Mouse (Mus musculus): ENCODE measurements around the gene Tlk2. TPM values are rescaled to one million over a fixed set of nuclear protein-coding genes. Genes with fewer than 3 reads are reported as not detected.

Gene Tlk2
- polyA plus RNA-seq, 1 experiment, result 5.3 TPM

GRCm38 (mm10) chr11:105144508-105145210 is 33.9 kb upstream of the Tlk2 start:
- no peak overlapping the region for H3K27ac ChIP-seq (ENCODE audit: insufficient read depth, low read depth, low read length)
- no peaks in the 10 kb centered on the region for H3K27me3 ChIP-seq (ENCODE audit: control insufficient read depth, insufficient read depth, low read length)
- no peak overlapping the region for H3K4me3 ChIP-seq (ENCODE audit: low read depth, low read length)
- 65% methylated on average over 11 of the region's 11 CpGs for WGBS
- H3K36me3 ChIP-seq (ENCODE audit: control insufficient read depth, insufficient read depth, low read length), result peaks cover 9% of the 10 kb centered on the region
- TF ChIP-seq CTCF (IDR thresholded peaks at IDR 0.05; ENCODE audit: extremely low read depth, insufficient read length, insufficient replicate concordance, low read depth, low read length) (no peak), POLR2A (IDR thresholded peaks at IDR 0.05; ENCODE audit: low read depth, low read length) (no peak)
- H3K4me1 ChIP-seq (ENCODE audit: control insufficient read depth, insufficient read depth, insufficient read length, low read length), result no peaks in the 10 kb centered on the region

GRCm38 (mm10) chr11:105145211-105145610 is 33.4 kb upstream of the Tlk2 start:
- Histone ChIP-seq H3K27ac (ENCODE audit: insufficient read depth, low read depth, low read length) (no peak overlapping the region), H3K27me3 (ENCODE audit: control insufficient read depth, insufficient read depth, low read length) (no peaks in the 10 kb centered on the region), H3K4me3 (ENCODE audit: low read depth, low read length) (no peak overlapping the region), H3K4me1 (ENCODE audit: control insufficient read depth, insufficient read depth, insufficient read length, low read length) (no peaks in the 10 kb centered on the region), H3K36me3 (ENCODE audit: control insufficient read depth, insufficient read depth, low read length) (peaks cover 3% of the 10 kb centered on the region; the same call in 1 of the 2 replicates)
- TF ChIP-seq POLR2A (IDR thresholded peaks at IDR 0.05; ENCODE audit: low read depth, low read length), result no peak
- no peak for TF ChIP-seq CTCF (IDR thresholded peaks at IDR 0.05; ENCODE audit: extremely low read depth, insufficient read length, insufficient replicate concordance, low read depth, low read length)
- WGBS, result 69% methylated on average over 10 of the region's 10 CpGs

DNA sequence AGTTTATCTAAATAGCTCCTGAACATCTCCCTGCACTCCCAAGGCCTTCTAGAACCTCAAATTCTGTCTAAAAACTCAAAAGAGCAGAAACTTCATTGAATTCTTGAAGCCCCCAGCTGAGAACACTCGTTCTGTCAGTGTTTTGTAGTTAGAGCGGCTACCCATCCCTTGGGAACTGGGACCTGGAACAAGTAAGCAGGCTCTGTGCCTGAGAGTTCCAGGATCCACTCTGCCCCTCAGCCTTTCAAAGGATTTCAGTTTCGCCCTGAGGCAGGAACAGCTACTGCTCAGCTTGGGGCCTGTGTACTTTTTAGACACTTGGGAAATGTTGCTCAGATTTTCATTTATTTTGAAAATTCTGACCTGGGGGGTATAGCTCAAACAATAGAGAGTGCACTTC is 32.0 kb upstream of the Tlk2 start, which contains the start of gene Gm10842:
Gene Gm10842 (plus strand): TSS at position 301 of the 400 bp plus-strand sequence.
- WGBS, result 87% methylated on average over 3 of the region's 3 CpGs

DNA sequence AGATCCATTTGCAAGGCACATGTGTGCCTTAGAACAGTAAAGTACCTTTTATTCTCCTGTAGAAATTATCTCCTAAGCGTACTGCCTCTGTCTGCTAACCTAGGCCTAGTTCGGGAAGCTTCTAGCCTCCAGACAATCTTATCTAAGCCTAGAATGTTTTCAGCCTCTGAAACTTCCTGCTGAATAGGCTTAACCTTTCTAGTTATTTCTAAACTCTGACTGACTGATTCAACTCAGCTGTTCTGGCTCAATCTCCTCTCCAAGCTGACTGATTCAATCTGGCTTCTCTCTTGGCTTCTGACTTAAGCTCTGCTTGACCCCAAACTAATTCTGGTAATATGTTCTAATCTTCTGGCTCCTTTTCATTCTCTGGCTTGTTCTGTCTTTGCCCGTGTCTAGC is 29.3 kb upstream of the Tlk2 start:
- H3K36me3 ChIP-seq (ENCODE audit: control insufficient read depth, insufficient read depth, low read length), result no peaks in the 10 kb centered on the region
- 65% methylated on average over 3 of the region's 3 CpGs for WGBS
- no peak overlapping the region for H3K4me3 ChIP-seq (ENCODE audit: low read depth, low read length)
- no peaks in the 10 kb centered on the region for H3K4me1 ChIP-seq (ENCODE audit: control insufficient read depth, insufficient read depth, insufficient read length, low read length)
- H3K27ac ChIP-seq (ENCODE audit: insufficient read depth, low read depth, low read length), result no peak overlapping the region
- H3K27me3 ChIP-seq (ENCODE audit: control insufficient read depth, insufficient read depth, low read length), result peaks cover 5% of the 10 kb centered on the region; the same call in 1 of the 2 replicates
- no peak for TF ChIP-seq POLR2A (IDR thresholded peaks at IDR 0.05; ENCODE audit: low read depth, low read length)
- no peak for TF ChIP-seq CTCF (IDR thresholded peaks at IDR 0.05; ENCODE audit: extremely low read depth, insufficient read length, insufficient replicate concordance, low read depth, low read length)

More for the DNA sequence above, 32.0 kb upstream of the Tlk2 start, which contains the start of gene Gm10842:
- Histone ChIP-seq H3K4me3 (ENCODE audit: low read depth, low read length) (no peak within 1 kb of the TSS), H3K4me1 (ENCODE audit: control insufficient read depth, insufficient read depth, insufficient read length, low read length) (no peaks in the 10 kb centered on the region), H3K36me3 (ENCODE audit: control insufficient read depth, insufficient read depth, low read length) (no peaks in the 10 kb centered on the region), H3K27ac (ENCODE audit: insufficient read depth, low read depth, low read length) (no peak within 1 kb of the TSS), H3K27me3 (ENCODE audit: control insufficient read depth, insufficient read depth, low read length) (peaks cover 5% of the 10 kb centered on the region; the same call in 1 of the 2 replicates)
- no peak for TF ChIP-seq POLR2A (IDR thresholded peaks at IDR 0.05; ENCODE audit: low read depth, low read length)
- no peak for TF ChIP-seq CTCF (IDR thresholded peaks at IDR 0.05; ENCODE audit: extremely low read depth, insufficient read length, insufficient replicate concordance, low read depth, low read length)

DNA sequence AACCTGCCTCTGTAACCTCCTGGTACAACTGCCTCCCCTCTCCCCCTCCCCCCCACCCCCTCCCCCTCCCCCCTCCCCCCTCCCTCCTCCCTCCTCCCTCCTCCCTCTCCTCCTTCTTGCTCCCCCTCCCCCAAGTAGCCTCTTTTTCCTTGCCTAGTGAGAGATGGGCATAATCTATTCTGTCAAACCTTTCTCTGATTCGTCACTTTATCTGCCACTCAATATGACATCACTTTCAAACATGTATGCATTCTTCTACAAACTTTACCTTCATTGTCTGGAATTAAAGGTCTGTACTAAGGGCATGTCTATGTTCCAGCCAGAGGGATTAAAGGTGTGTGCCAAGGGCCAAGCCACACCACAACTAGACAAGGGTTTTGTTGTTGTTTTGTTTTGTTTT is 28.8 kb upstream of the Tlk2 start:
- TF ChIP-seq CTCF (IDR thresholded peaks at IDR 0.05; ENCODE audit: extremely low read depth, insufficient read length, insufficient replicate concordance, low read depth, low read length), result no peak
- no peak for TF ChIP-seq POLR2A (IDR thresholded peaks at IDR 0.05; ENCODE audit: low read depth, low read length)
- H3K4me1 ChIP-seq (ENCODE audit: control insufficient read depth, insufficient read depth, insufficient read length, low read length), result no peaks in the 10 kb centered on the region
- WGBS, result 77% methylated on average over 1 of the region's 1 CpGs
- H3K36me3 ChIP-seq (ENCODE audit: control insufficient read depth, insufficient read depth, low read length), result no peaks in the 10 kb centered on the region
- no peak overlapping the region for H3K27ac ChIP-seq (ENCODE audit: insufficient read depth, low read depth, low read length)
- H3K4me3 ChIP-seq (ENCODE audit: low read depth, low read length), result no peak overlapping the region
- peaks cover 5% of the 10 kb centered on the region; the same call in 1 of the 2 replicates for H3K27me3 ChIP-seq (ENCODE audit: control insufficient read depth, insufficient read depth, low read length)

- no peak overlapping the region for H3K4me3 ChIP-seq (ENCODE audit: low read depth, low read length)
- H3K27me3 ChIP-seq (ENCODE audit: control insufficient read depth, insufficient read depth, low read length), result peaks cover 5% of the 10 kb centered on the region; the same call in 1 of the 2 replicates
- 63% methylated on average over 4 of the region's 4 CpGs for WGBS
- no peak for TF ChIP-seq POLR2A (IDR thresholded peaks at IDR 0.05; ENCODE audit: low read depth, low read length)
- TF ChIP-seq CTCF (IDR thresholded peaks at IDR 0.05; ENCODE audit: extremely low read depth, insufficient read length, insufficient replicate concordance, low read depth, low read length), result no peak
- no peak overlapping the region for H3K27ac ChIP-seq (ENCODE audit: insufficient read depth, low read depth, low read length)
- H3K36me3 ChIP-seq (ENCODE audit: control insufficient read depth, insufficient read depth, low read length), result no peaks in the 10 kb centered on the region
- no peaks in the 10 kb centered on the region for H3K4me1 ChIP-seq (ENCODE audit: control insufficient read depth, insufficient read depth, insufficient read length, low read length)
Observed at GRCm38 (mm10) chr11:105150691-105151090, 27.9 kb upstream of the Tlk2 start.

GRCm38 (mm10) chr11:105151226-105152016 is 27.2 kb upstream of the Tlk2 start:
- H3K27ac ChIP-seq (ENCODE audit: insufficient read depth, low read depth, low read length), result no peak overlapping the region
- no peaks in the 10 kb centered on the region for H3K36me3 ChIP-seq (ENCODE audit: control insufficient read depth, insufficient read depth, low read length)
- H3K4me3 ChIP-seq (ENCODE audit: low read depth, low read length), result no peak overlapping the region
- no peaks in the 10 kb centered on the region for H3K4me1 ChIP-seq (ENCODE audit: control insufficient read depth, insufficient read depth, insufficient read length, low read length)
- H3K27me3 ChIP-seq (ENCODE audit: control insufficient read depth, insufficient read depth, low read length), result peaks cover 5% of the 10 kb centered on the region; the same call in 1 of the 2 replicates
- WGBS, result 19% methylated on average over 19 of the region's 19 CpGs
- no peak for TF ChIP-seq POLR2A (IDR thresholded peaks at IDR 0.05; ENCODE audit: low read depth, low read length)
